Mouse (Mus musculus): ENCODE results near the gene Gm3278. TPM values are rescaled to one million over a fixed set of nuclear protein-coding genes. Genes with fewer than 3 reads are reported as not detected.
"Not testable (repeated sequence)": the region's sequence is repeated elsewhere in the genome, so short reads cannot be mapped to it uniquely, and the experiment has no call there.

Gene Gm3278
- not detected in 2 replicates for total RNA-seq (2021)
- long read RNA-seq = 0 reads

DNA sequence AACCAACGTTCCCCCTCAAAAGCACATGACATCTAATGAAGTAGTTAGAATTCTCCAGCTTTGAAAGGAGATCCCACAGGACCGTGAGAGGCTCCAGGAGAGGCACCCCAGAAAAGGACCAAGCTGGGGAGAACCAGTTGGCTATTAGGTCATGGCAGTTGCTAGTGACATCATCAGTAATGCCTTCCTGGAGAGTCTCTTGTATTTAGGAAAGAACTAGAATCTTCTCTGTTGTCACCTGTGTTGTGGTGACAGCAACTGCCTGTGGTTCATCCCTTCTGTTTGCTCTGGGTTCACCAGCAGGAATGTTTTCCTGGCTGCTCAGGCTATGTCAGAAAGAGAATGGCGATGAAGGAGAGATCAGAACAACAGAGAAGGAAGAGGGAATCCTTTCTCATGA lies at the start of gene Gm3278:
Gene Gm3278 (plus strand): TSS at position 301 of the 400 bp plus-strand sequence.
- DNase-seq = not testable (repeated sequence)

DNA sequence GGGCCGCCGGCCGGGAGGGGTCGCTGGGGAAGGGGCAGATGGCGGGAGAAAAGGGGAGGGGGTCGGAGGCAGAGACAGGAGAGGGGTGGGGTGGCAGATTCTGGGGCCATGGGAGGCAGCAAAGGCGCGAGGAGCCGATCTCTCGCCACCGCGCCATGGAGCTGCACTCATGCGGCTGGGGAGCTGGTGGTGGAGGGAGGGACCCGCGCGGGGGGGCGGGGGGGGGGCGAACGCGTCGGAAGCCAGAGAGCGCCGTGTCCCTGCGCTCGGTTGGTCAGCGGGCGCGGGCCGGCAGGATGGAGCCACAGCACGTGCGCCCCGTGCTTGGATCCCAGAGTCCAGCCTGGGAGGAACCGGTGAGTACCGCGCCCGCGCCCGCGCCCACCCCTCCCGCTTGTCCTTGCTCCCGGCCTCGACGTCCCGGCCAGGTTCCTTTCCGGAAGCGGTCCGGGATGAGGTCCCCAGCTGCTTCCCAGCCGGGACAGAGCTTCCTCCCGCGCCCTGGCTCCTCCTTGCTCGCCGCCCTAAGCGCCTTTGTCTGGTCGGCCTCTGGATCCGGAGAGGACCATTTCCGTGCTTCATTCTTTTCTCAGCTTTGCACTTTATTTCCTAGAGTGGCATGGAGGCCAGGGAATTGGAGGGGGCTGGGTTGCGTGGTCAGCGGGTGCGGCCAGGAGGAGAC lies 36.8 kb upstream of the Gm3278 start, which contains the start of gene Gm3264:
Gene Gm3264 (plus strand): TSS at position 278 of the 682 bp plus-strand sequence.
- not testable (repeated sequence) for DNase-seq

Other genes starting within 250 kb of the Gm3278 start
- not detected in 2 replicates for gene Gm3239, start 228.2 kb upstream of the Gm3278 start, total RNA-seq (2021)
- gene Gm7876, start 183.2 kb upstream of the Gm3278 start, total RNA-seq (2021) = not detected in 2 replicates
- not detected in 2 replicates for gene Gm3252, start 165.6 kb upstream of the Gm3278 start, total RNA-seq (2021)
- not detected in 2 replicates for gene Gm9602, start 116.1 kb upstream of the Gm3278 start, total RNA-seq (2021)
- not detected in 2 replicates for gene Gm3269, start 54.3 kb upstream of the Gm3278 start, total RNA-seq (2021)
- 0.97 TPM in 1 of 2 replicates, not detected in the other for gene Gm3264, start 36.8 kb upstream of the Gm3278 start, total RNA-seq (2021)
- gene Gm8297, start 91.5 kb downstream of the Gm3278 start, total RNA-seq (2021) = not detected in 2 replicates
- not detected in 2 replicates for gene Gm3298, start 123.5 kb downstream of the Gm3278 start, total RNA-seq (2021)
- not detected in 2 replicates for gene 4930555G01Rik, start 158.2 kb downstream of the Gm3278 start, total RNA-seq (2021)
- not detected in 2 replicates for gene Gm8281, start 178.6 kb downstream of the Gm3278 start, total RNA-seq (2021)
- gene Gm8279, start 239.1 kb downstream of the Gm3278 start, total RNA-seq (2021) = not detected in 2 replicates

Measured in adrenal gland, postnatal 25 days (tissue).